In the genomic region with DNA sequence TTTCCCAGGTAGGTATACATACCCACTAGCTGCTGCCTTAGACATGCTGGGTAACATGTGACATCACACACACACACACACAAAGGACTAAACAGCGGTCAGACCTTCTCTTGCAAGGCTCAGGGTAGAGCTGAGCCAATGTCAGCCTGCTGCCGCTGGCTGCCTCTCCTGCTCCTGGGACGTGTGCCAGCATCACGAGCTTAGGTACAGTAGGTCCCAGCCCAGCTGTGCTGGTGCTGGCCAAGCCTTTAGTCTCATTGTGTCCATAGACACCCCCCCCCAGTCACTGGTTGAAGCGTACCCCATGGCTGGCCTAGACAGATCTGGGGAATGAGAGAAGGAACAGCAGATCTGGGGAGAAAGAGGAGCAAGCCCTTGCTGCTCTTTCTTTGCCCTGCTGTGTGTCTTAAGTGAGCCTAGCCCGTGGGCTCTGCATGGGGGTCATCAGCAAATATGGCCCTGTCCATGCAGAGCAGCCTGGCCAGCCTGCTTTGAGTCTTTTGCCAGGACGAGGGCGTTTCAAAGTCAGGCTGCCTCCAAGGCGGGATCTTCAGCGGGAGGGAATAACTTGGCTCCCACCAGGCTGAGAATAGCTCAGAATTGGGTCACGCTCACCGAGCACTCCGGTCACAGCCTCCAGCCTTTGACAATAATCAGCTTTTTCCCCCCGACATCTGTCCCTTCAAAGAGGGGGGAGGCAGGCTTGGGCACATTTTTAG, we compare ENCODE assay signal across 9 mouse cellular contexts. TPM values are rescaled to one million over a fixed set of nuclear protein-coding genes. Genes with fewer than 3 reads are reported as not detected.
DNase-seq lines count a peak whose midpoint lies in the region; ATAC-seq and TF ChIP-seq lines count a peak whose summit lies in the region.
"Had no signal": no experiment of that assay in that cellular context is flagged by ENCODE, and none has a peak within 500 bp of the region (broad histone marks: within the 10 kb centered on the region; RNA-seq: fewer than 3 reads in every experiment).

No protein-coding gene starts in this region.

- 0 out of 2 replicates have a peak, but pooled peaks cover 3% of the 10 kb centered on the region for H3K4me1 ChIP-seq in liver, embryonic 16.5 days (ENCODE audit: control insufficient read depth, low read depth, low read length)
- peaks cover 9% of the 10 kb centered on the region for H3K4me1 ChIP-seq in liver, embryonic 11.5 days (replicated peaks; ENCODE audit: control insufficient read depth, insufficient read depth, low read length)
- H3K4me1 ChIP-seq in cortical plate, adult 2 months (ENCODE audit: control insufficient read depth, insufficient read depth, low read length): peaks cover 19% of the 10 kb centered on the region

- TF ChIP-seq CTCF in cortical plate, adult 2 months (IDR thresholded peaks at IDR 0.05; ENCODE audit: extremely low read depth, insufficient read depth, low read length): no peak

- no peaks in the 10 kb centered on the region for H3K27me3 ChIP-seq in liver, embryonic 16.5 days (ENCODE audit: control insufficient read depth, insufficient read depth, low read depth, low read length)
- no peaks in the 10 kb centered on the region for H3K27me3 ChIP-seq in liver, embryonic 11.5 days (replicated peaks; ENCODE audit: control insufficient read depth, insufficient read depth, low read length)

- no peak overlapping the region for H3K4me3 ChIP-seq in liver, embryonic 16.5 days (ENCODE audit: low read depth, low read length)
- no peak overlapping the region for H3K4me3 ChIP-seq in liver, embryonic 11.5 days (ENCODE audit: low read depth, low read length)
- no peak overlapping the region for H3K4me3 ChIP-seq in cortical plate, adult 2 months (ENCODE audit: insufficient read depth, low read length)
- H3K4me3 ChIP-seq: erythroblast, embryonic 14.5 days had no signal

- no peak for DNase-seq in liver, embryonic 11.5 days (ENCODE audit: low spot score)
- peak; percentile 82 to 86 for DNase-seq in heart, adult 9 months (ENCODE audit: low spot score in 2 of 2)
- peak; percentile 89 for DNase-seq in kidney, adult 18-20 months
- peak; percentile 88 for DNase-seq in lung, postnatal 10 days
- DNase-seq in skeletal muscle tissue, adult 2 months (ENCODE audit: low read depth, low spot score): peak; percentile 90

- WGBS in liver, embryonic 16.5 days (ENCODE audit: insufficient replicate concordance): 42% methylated on average over 14 of the region's 14 CpGs
- WGBS in liver, embryonic 11.5 days: 47% methylated on average over 14 of the region's 14 CpGs

- H3K36me3 ChIP-seq in liver, embryonic 16.5 days (ENCODE audit: control insufficient read depth, insufficient read depth): no peaks in the 10 kb centered on the region; the same call in 1 of the 2 replicates
- H3K36me3 ChIP-seq in liver, embryonic 11.5 days (ENCODE audit: control insufficient read depth, insufficient read depth, low read length): peaks cover 2% of the 10 kb centered on the region

- no peak overlapping the region for H3K9ac ChIP-seq in liver, embryonic 16.5 days (ENCODE audit: low read depth, low read length)
- no peak overlapping the region for H3K9ac ChIP-seq in liver, embryonic 11.5 days (ENCODE audit: low read depth, low read length)

- no peak for TF ChIP-seq POLR2A in cortical plate, adult 2 months (IDR thresholded peaks at IDR 0.05; ENCODE audit: extremely low read depth, insufficient read depth, low read length)

- no peaks in the 10 kb centered on the region for H3K9me3 ChIP-seq in liver, embryonic 16.5 days (replicated peaks; ENCODE audit: control insufficient read depth, low read length)
- no peaks in the 10 kb centered on the region for H3K9me3 ChIP-seq in liver, embryonic 11.5 days (ENCODE audit: control insufficient read depth, low read length)

- peak; percentile 61 for ATAC-seq in liver, embryonic 16.5 days (ENCODE audit: low read depth)
- ATAC-seq in liver, embryonic 11.5 days (replicated peaks; ENCODE audit: low FRiP score): no peak
- no peak for ATAC-seq in erythroid progenitor cell, adult 5-6 weeks (replicated peaks; ENCODE audit: low FRiP score, poor library complexity, severe bottlenecking)

- H3K27ac ChIP-seq in liver, embryonic 16.5 days (ENCODE audit: low read length): no peak overlapping the region; the same call in 1 of the 2 replicates
- H3K27ac ChIP-seq in liver, embryonic 11.5 days (ENCODE audit: low read depth, low read length): no peak overlapping the region
- peak overlapping the region; percentile 74 for H3K27ac ChIP-seq in cortical plate, adult 2 months (ENCODE audit: insufficient read depth, low read length)

- no peak overlapping the region for H3K4me2 ChIP-seq in liver, embryonic 16.5 days (ENCODE audit: low read depth, low read length)
- no peak overlapping the region for H3K4me2 ChIP-seq in liver, embryonic 11.5 days

RNA-seq across cellular contexts. Expression of gene Trmt61a, which starts 9.6 kb away (rescaled TPM):
- 3.7 and 4.6 TPM in 2 replicates for polyA plus RNA-seq in liver, embryonic 16.5 days (2015; fragmentation: Nextera tagmentation; extraction: Ambion mirVana)
- 16.8 and 21.0 TPM in 2 replicates for polyA plus RNA-seq in liver, embryonic 11.5 days (2014; fragmentation: Nextera tagmentation; extraction: Ambion mirVana)
- polyA plus RNA-seq in cortical plate, adult 2 months (2012; rRNA removed): 20.0 and 20.8 TPM in 2 replicates
- 1.8 and 2.1 TPM in 2 replicates for total RNA-seq in erythroid progenitor cell, adult 5-6 weeks (2015; ENCODE audit: low replicate concordance)
- 0.39 and 2.3 TPM in 2 replicates for total RNA-seq in erythroid progenitor cell, adult 5-6 weeks (2017; ENCODE audit: low replicate concordance)

RNA-seq across cellular contexts. Expression of gene Ckb, which starts 15.4 kb away (rescaled TPM):
- 39.2 and 44.8 TPM in 2 replicates for polyA plus RNA-seq in liver, embryonic 16.5 days (2015; fragmentation: Nextera tagmentation; extraction: Ambion mirVana)
- 91.3 and 94.1 TPM in 2 replicates for polyA plus RNA-seq in liver, embryonic 11.5 days (2014; fragmentation: Nextera tagmentation; extraction: Ambion mirVana)
- polyA plus RNA-seq in cortical plate, adult 2 months (2012; rRNA removed): 3,152 and 3,325 TPM in 2 replicates
- 2.5 and 9.4 TPM in 2 replicates for total RNA-seq in erythroid progenitor cell, adult 5-6 weeks (2015; ENCODE audit: low replicate concordance)
- total RNA-seq in erythroid progenitor cell, adult 5-6 weeks (2017; ENCODE audit: low replicate concordance): 5.2 and 10.0 TPM in 2 replicates

RNA-seq across cellular contexts. Expression of gene Bag5, which starts 25.5 kb away (rescaled TPM):
- 14.1 and 14.4 TPM in 2 replicates for polyA plus RNA-seq in liver, embryonic 16.5 days (2015; fragmentation: Nextera tagmentation; extraction: Ambion mirVana)
- 41.0 and 44.7 TPM in 2 replicates for polyA plus RNA-seq in liver, embryonic 11.5 days (2014; fragmentation: Nextera tagmentation; extraction: Ambion mirVana)
- 49.6 and 51.0 TPM in 2 replicates for polyA plus RNA-seq in cortical plate, adult 2 months (2012; rRNA removed)
- 5.4 and 6.3 TPM in 2 replicates for total RNA-seq in erythroid progenitor cell, adult 5-6 weeks (2015; ENCODE audit: low replicate concordance)
- 1.2 and 8.1 TPM in 2 replicates for total RNA-seq in erythroid progenitor cell, adult 5-6 weeks (2017; ENCODE audit: low replicate concordance)

RNA-seq across cellular contexts. Expression of gene Apopt1, which starts 25.6 kb away (rescaled TPM):
- 17.5 TPM in 2 replicates for polyA plus RNA-seq in liver, embryonic 16.5 days (2015; fragmentation: Nextera tagmentation; extraction: Ambion mirVana)
- polyA plus RNA-seq in liver, embryonic 11.5 days (2014; fragmentation: Nextera tagmentation; extraction: Ambion mirVana): 60.3 and 67.7 TPM in 2 replicates
- 48.4 and 52.6 TPM in 2 replicates for polyA plus RNA-seq in cortical plate, adult 2 months (2012; rRNA removed)
- total RNA-seq in erythroid progenitor cell, adult 5-6 weeks (2015; ENCODE audit: low replicate concordance): 8.4 and 22.7 TPM in 2 replicates
- 4.8 and 11.3 TPM in 2 replicates for total RNA-seq in erythroid progenitor cell, adult 5-6 weeks (2017; ENCODE audit: low replicate concordance)

Comparison
In these comparisons a context has a peak if more than half of its experiments do, and no peak if none do; other contexts are left out.
1. RNA of gene Ckb, which starts 15.4 kb away (polyA plus RNA-seq): 3,152 to 3,325 TPM in cortical plate, adult 2 months; 91.3 to 94.1 TPM in liver, embryonic 11.5 days and 39.2 to 44.8 TPM in liver, embryonic 16.5 days; every median in the first group is over 10 times any median in the second.